Mouse (Mus musculus) bone marrow macrophage, adult 2 months (primary cell): ENCODE measurements around the gene Gm20388.

Source experiments
- CTCF ChIP-seq: IDR thresholded peaks from 2 replicates; pipeline ENCODE4 v1.5.1; 2012; ENCODE audit warnings: low read depth, mild to moderate bottlenecking, low read length, moderate library complexity
- POLR2A ChIP-seq: IDR thresholded peaks from 2 replicates; pipeline ENCODE4 v1.6.1; 2012; ENCODE audit warnings: mild to moderate bottlenecking, low read depth, low read length, borderline replicate concordance

DNA sequence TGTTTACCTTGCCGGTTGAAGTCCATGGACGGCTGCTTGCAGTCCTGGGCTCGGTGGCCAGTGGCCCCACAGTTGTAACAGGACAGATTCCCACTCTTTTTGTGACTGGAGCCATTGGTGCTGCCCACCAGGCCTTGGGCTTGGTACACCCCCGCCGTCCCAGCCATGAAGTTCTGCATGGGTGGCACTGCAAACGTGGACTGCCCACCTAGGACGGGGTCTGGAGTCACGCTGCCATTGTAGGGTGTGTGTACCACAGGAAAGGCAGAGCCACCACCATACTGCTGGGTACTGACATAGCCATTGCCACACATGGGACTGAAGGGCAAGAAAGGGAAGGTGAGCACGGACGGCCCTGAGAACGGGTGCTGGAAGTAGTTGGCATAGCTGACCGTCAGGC is 1693.2 kb downstream of the Gm20388 start:
- no peak for TF ChIP-seq CTCF
- no peak for TF ChIP-seq POLR2A
